Mouse (Mus musculus) adrenal gland, postnatal 10 days (tissue): Measurements from ENCODE around the gene Ddit4. TPM values are rescaled to one million over a fixed set of nuclear protein-coding genes. Genes with fewer than 3 reads are reported as not detected.
A peak's percentile ranks its signal among the peaks of the same experiment; 100 is the strongest.

ENCODE experiments used
- DNase-seq: peaks from one replicate; pipeline ENCODE4 v3.0.0; 2021; ENCODE audit warnings: mixed read lengths
- total RNA-seq, 2 experiments: library from RNA; stranded (reverse); gene quantifications; 2 replicates each; pipeline ENCODE4 v1.2.3; 2021

Gene Ddit4
- total RNA-seq, 2 experiments from 2014 or later, result 46.2 to 129 TPM

DNA sequence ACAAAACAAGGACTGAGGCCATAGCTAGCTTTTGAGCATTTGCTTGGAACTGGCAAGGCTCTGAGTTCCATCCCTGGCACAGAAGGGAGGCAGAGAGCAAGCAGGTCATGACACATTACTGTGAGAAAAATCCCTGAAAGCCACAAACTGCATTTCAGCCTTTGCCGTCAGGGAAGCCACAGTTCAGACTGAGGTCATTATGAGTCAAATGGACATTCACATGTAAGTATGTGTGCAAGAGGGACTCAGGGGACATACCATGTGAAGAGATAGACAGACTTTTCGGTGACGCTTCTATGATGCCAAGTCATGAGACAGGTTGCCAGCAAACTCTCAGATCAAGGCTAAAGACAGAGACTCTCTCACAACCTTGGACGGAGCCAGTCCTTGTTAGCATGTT, 33.5 kb downstream of the Ddit4 start:
- DNase-seq, result no peak

DNA sequence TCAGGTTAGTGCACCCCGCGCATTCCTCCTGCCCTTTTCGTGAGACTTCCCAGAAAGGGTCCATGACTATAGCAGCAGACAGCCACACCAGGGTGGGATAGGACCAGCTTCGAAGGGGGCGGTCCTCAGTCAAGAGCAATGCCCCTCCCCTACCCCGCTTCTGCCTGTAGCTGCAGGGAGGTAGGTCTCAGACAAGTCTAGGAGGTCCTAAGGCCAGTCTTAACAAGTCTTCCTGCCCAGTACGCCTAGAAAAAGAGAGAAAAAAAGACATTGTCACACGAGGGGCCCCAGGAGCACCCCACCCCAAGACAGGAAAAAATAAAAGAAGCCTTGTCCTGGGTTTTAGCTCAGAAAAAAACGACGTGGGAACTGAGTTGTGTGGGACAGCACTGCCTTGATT, 35.0 kb downstream of the Ddit4 start:
- DNase-seq, result no peak

DNA sequence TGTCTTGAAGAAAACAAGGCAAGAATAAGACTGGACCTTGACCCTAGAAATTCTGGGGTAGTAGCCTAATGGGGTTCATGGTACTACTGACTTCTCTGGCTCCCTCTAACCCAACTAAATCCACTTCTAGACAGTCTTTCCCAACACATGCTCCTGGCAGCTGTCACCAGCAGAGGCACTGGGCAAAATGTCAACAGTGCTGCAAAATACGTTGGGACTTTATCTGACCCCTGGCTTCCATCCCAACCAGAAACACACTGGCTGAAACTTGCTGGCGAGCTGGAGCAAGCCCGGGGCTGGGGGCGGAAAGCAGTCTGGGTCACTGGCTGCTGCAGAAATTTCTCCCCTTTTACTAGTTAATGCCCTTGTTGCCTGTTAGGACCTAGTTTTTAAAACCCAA, 35.5 kb downstream of the Ddit4 start:
- DNase-seq, result peak; percentile 88

DNA sequence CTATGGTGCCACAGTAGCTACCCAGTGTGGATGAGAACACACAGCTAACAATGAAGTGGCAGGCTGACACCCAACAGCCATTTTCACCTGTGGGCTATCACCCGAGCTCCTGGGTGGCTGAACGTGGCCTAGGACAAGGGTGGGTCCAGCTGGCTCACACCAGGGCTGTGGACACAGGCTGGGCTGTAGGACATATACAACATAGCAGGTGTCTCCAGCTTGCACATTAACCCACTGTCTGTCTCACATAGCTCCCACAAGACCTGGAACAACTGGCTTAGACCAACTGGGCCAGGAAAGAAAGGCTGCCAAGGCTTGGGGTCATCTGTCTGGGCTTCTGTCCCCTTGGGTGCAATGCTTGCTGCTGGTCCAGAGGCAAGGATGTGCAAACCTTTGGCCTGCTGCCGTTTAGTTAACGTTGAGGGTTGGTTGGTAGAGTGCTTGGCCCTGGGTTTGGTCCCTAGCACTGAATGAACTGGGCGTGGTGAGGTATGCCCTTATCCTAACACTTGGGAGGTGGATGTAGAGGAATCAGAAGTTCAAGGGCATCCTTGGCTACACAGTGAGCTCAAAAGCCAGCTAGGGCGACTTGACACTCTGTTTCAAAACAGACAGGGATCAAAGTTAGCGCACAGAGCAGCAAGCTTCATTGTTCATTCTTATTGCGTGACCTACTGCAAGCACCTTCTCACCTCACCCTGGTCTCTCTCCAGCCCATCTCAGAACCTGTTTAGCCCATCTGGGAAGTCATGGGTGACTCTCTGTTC, 36.3 kb downstream of the Ddit4 start:
- peak; percentile 78 for DNase-seq

DNA sequence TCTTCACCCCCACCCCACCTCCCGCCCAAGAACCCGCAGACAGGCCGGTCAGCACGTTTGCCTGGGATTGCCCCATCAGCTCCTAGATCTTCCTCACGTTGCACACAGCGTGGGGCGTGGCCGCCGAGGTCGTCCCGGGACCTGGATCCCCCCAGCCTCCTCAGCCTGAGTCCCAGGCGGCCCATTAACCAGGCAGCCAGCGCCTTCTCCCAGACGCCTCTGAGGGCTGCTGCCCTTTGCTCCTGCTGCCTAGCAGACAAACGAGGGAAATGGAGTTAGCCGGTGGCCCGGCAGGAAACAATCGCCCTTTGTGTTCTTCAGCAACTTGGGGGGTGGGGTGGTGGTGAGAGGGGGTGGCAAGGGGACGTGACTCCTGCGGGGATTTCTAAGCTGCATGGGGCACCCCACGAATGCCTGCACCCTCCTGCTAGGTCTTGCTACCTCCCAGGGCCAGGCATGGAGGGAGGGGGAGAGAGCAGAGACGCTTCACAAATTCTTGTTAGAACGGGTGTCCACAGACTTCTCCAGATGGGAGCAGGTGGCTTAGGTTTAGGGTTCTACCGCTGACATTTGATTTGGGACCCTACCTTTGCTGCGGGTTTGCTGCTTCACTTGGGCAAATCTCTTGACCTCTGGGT, 40.0 kb downstream of the Ddit4 start:
- DNase-seq, result peak; percentile 80

DNA sequence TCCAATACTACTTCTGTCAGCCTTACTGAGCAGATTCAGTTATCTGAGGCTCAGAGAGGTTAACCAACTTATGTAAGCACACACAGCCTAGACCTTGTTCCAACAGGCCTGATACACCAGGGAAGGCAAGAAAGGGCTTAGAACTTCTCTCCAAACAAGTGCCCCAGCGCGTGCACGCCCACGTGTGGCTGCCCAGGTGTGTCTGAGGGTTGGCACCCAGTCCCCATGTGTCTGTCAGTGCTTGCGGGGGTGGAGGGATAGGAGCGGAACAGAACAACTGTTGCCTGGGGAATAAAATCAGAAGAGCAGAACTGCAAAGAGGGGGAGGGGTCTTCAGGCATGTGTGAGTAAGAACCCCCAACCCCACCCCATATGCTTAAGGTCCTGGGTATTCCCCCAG, 40.5 kb downstream of the Ddit4 start:
- DNase-seq, result no peak

DNA sequence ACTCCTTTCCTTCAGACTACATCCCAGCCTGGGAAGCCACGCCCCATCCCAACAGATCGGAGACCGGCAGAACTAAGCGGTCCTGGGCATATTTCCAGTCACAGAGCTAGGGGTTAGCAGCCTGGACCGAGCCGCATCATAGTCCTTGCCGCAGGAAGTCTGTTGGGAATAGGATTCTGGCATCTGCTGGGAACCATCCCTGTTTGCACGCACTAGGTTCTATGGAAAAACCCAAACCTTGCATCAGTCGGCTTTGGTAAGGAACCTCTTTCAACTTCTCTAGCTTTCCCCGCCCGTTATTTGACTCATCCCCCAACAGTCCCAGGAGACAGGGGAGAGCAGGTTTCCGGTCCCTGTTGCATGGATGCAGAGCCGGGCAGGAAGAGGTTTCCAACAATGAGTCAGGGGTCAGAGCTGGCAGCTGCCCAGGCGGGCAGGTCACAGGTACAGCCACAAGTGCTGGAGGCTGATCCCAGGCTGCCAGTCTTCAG, 42.2 kb downstream of the Ddit4 start:
- peak; percentile 77 for DNase-seq

DNA sequence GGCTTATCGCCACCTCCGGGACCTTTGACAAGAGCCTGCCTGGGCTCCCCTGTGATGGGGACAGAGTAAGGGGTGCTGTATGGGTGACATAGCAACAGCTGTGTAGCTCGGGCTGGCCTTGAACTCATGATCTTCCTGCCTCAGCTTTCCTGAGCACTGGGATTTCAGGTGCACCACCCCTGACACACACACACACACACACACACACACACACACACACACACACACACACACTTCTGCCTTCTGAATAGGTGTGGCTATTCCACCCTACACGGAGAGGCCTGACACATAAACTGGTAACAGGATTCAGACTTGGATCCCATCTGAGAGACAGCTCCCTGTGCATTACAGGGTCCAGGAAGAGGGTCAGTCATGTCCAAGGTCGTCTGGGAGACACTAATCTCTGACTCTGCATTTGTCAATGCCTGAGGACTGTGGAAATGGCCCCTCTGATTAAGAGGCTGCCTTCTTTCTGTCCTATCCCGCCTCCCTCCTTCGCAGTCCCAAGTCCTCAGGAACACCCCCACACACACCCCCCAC, 42.8 kb downstream of the Ddit4 start:
- DNase-seq, result no peak

DNA sequence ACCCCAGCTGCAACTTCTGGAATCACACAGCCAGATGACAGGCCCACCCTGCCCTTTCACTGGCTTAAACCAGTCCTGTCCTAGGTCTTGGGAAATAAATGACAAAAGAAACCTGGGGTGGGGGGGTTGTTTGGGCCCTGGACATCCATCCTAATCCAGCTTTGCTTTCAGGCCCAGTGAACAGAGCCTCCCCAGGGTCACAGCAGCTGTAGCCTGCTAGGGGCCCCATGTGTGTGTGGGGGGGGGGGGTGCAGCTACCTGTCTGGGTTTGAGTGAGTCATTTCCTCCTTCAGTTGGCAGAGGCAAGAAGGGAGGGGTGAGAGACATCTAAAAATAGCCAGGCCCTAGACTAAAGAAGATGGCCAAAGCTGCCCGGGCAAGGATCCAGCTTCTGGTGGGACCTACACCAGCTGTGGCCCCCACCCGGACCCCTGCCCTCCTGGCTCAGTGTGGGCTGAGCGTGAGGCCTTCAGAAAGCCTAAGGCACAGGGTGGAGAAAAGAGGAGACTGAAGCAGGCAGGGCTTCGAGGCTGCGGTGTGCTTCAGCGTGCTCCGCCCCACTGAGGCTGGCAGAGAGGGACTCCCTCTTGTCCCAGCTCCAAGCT, 43.8 kb downstream of the Ddit4 start:
- DNase-seq, result peak; percentile 46

DNA sequence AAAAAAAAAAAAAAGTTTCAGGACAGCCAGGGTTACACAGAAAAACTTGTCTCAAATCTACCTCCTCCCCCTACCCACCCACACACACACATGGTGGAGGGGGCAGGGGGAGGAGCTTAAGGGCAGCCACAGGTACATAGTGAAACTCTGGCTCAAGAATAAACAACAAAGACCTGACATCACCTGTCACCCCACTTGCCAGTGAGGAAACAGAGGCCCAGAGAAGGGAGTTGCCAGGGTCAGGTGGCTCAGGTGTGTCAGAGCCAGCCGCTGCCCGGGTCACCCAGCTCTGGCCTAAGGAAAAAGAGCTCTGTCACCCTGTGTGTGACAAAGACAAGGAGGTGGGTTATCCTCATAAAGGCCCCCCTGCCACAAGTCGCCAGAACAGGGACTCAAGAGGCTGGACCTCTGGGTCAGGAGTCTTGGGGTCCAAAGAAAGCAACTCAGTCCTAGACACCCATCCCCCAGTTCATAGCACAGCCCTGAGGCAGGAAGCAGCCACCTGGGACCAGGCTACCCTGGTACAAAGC, 44.5 kb downstream of the Ddit4 start:
- no peak for DNase-seq

DNA sequence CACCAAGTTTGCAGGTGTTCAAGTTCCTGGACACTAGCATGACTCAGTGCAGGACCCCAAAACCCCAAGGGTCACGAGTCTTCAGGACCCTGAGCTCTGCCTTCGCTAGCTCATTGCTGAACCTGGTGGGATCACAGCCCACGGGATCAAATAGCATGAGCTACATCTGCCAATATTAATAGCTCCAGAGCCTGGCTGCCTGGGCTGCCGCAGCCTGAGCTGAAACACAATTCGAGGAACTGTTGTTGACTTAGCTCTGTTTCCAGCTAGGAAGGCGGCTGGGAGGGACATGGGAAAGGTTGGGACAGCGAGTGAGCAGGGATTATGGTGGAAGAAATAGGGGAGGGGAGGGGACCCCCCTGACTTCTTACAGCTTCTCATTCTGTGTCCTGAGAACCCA, 48.5 kb downstream of the Ddit4 start:
- DNase-seq, result peak; percentile 24

DNA sequence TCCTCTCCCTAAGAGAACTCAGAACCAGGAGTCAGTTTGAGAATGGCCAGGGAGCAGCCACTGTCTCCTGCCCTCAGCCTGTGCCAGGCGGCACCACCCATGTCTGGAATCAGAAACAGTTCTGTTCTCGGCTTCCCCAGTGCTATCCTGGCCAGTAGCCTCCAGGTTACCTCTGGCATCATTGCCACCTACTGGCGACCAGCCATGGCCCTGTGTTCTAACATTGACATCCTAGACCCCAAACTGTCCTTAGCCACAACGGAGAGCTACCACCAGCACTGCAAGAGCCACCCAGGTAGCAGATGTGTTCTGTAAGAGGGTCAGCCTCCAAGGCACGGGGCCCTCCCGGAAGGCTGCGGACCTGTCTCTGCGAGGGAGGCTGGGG, 49.0 kb downstream of the Ddit4 start:
- peak; percentile 14 for DNase-seq

DNA sequence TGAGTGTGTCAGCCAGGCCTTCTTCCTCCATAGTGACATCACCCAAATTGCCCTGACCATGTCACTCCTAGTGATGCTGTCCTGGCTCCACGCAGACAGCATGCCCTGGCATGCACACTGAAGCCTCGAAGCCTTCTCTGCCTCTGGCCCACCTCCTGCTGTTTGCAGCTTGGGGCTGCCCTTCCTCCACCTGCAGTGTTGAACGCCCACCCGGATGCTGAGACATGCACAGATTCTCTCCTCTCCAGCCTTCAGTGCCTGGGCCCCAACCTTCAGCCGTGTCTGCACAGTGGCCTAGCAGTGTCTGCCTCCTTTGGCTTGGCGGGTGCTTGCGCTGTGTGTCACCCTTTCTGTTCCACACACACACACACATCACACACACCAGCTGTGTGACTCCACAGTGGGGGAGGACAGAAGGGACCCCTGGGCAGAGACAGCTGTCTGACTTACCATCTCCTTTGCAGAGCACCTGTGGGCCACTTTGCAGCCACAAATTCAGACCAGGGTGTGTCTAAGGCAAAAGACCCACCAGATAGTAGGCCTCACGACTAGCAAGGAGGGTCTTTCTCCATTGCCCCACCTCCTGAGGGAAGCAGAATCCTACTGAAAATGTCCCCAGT, 49.5 kb downstream of the Ddit4 start:
- no peak for DNase-seq

DNA sequence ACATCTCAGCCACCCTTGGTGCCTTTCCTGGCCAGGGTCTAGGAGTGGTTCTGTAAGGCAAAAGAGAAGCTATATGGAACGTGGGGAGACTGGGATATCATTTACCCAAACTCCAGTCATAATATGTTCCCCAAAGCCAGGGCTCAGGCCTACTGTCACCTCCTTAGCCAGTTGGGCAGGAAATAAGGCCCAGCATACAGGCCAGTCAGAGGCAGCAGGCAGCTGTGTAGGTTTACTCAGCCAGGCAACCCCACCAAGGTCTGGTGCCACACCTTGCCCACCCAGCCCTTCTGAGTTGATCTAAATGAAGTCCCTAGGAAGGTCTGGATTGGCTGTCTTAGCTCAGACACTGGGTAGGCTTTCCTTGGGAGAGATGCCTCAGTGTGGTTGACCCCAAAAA, 50.2 kb downstream of the Ddit4 start:
- DNase-seq, result no peak

DNA sequence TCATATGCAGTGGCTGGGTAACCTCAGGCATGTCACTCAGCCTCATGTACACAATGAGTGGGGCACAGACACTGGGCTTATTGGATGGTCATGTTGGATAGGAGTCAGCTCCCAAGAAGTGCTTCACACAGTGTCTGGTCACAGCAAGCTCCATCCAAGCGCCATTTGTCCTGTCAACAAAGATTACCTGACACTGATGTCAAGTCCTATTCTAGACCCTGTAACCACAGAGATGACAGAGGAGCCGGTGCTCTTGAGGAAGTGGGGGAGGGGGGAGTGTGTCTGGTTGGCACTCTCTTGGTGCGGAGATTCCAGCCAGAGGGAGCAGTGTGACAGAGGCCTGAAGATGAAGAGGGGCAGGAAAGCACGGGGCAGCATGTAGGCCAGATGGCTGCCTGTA, 50.7 kb downstream of the Ddit4 start:
- DNase-seq, result no peak

DNA sequence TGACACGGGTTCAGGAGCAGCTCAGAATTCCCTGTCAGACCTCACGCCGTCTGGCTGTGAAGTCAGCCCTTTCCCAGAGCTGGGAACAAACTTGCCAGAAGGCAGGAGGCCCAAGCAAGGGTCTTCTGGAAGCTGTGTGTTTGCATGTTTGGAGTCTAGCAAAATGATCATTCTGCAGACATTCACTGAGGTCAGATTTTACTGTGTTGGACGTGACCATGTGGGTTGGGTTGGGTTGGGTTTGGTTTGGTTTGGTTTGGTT, 51.5 kb downstream of the Ddit4 start:
- no peak for DNase-seq

Other genes with a start within 250 kb of the Ddit4 start
- gene Micu1, start 249.4 kb downstream of the Ddit4 start, total RNA-seq, result 10 to 100 TPM; 56.1 to 67.3 TPM
- 10 to 100 TPM; 45.4 to 52.7 TPM for gene Dnajb12, start 72.3 kb downstream of the Ddit4 start, total RNA-seq
- 10 to 100 TPM; 26.6 to 30.7 TPM for gene Ascc1, start 51.0 kb upstream of the Ddit4 start, total RNA-seq
- 10 to 100 TPM; 60.3 to 68.4 TPM for gene Anapc16, start 51.3 kb upstream of the Ddit4 start, total RNA-seq
- 10 to 100 TPM; 32.9 to 37.8 TPM for gene Spock2, start 154.4 kb upstream of the Ddit4 start, total RNA-seq